Mouse (Mus musculus) small intestine, adult 2 months (tissue): Measurements from ENCODE around the gene Nrros. TPM values are rescaled to one million over a fixed set of nuclear protein-coding genes. Genes with fewer than 3 reads are reported as not detected.
A peak's percentile ranks its signal among the peaks of the same experiment; 100 is the strongest.

Experiments
- H3K27ac ChIP-seq: fragments of 200-500 bp; 2 replicates; pipeline ENCODE4 v1.5.1; 2012; ENCODE audit warnings: low read depth, low read length, control low read depth, inconsistent platforms; ENCODE audit not compliant: insufficient read depth
- H3K27me3 ChIP-seq: fragments of 200-500 bp; 2 replicates; pipeline ENCODE4 v1.6.1; 2012; ENCODE audit warnings: mild to moderate bottlenecking, moderate library complexity, low read length, inconsistent platforms; ENCODE audit not compliant: control insufficient read depth, insufficient read depth
- H3K36me3 ChIP-seq: fragments of 200-500 bp; 2 replicates; pipeline ENCODE4 v1.6.1; 2012; ENCODE audit warnings: mild to moderate bottlenecking, low read length, control low read depth, inconsistent platforms; ENCODE audit not compliant: control insufficient read depth, insufficient read depth
- H3K4me1 ChIP-seq: fragments of 200-500 bp; 2 replicates; pipeline ENCODE4 v1.6.1; 2012; ENCODE audit warnings: low read length, inconsistent platforms, mixed read lengths; ENCODE audit not compliant: control insufficient read depth, insufficient read depth, insufficient read length
- H3K4me3 ChIP-seq: fragments of 200-500 bp; 2 replicates; pipeline ENCODE4 v1.5.1; 2012; ENCODE audit warnings: low read depth, mild to moderate bottlenecking, control low read depth, inconsistent platforms, low read length, moderate library complexity
- CTCF ChIP-seq: fragments of 200-500 bp; IDR thresholded peaks from 2 replicates; pipeline ENCODE4 v1.5.1; 2012; ENCODE audit warnings: low read depth, mild to moderate bottlenecking, control low read depth, inconsistent platforms, low read length, moderate library complexity, mixed read lengths; ENCODE audit not compliant: insufficient replicate concordance, insufficient read length; ENCODE audit errors: extremely low read depth
- POLR2A ChIP-seq: fragments of 200-500 bp; IDR thresholded peaks from 2 replicates; pipeline ENCODE4 v1.6.1; 2012; ENCODE audit warnings: low read depth, mild to moderate bottlenecking, control low read depth, inconsistent platforms, low read length, moderate library complexity
- WGBS: fragments of 180-500 bp; shearing (Covaris S2); methylation state at CpG from one replicate; pipeline ENCODE4 v1.1.7; 2018; 5-methylcytosine and 5-hydroxymethylcytosine counted together
- polyA plus RNA-seq: library from polyadenylated mRNA; depleted of rRNA; stranded (reverse); fragments of >200 nt; gene quantifications from 2 replicates; pipeline ENCODE4 v1.2.3, GENCODE M21; 2012; rRNA removed

The Nrros gene
- 5.3 and 6.7 TPM in 2 replicates for polyA plus RNA-seq

GRCm38 (mm10) chr16:32165281-32165821 is at the start of gene Nrros:
Gene Nrros, minus strand, starts transcription at chr16:32165594.
- 5% methylated on average over 25 of the region's 25 CpGs for WGBS
- H3K27ac ChIP-seq, result peak within 1 kb of the TSS; percentile 78
- no peak for TF ChIP-seq CTCF
- peak; percentile 39; the same call in 1 of the 2 replicates for TF ChIP-seq POLR2A

GRCm38 (mm10) chr16:32214804-32215576 is 49.6 kb upstream of the Nrros start:
- H3K4me3 ChIP-seq, result peak overlapping the region; percentile 22; the same call in 1 of the 2 replicates
- no peaks in the 10 kb centered on the region for H3K4me1 ChIP-seq
- TF ChIP-seq CTCF (no peak), POLR2A (no peak)
- H3K27ac ChIP-seq, result no peak overlapping the region
- H3K36me3 ChIP-seq, result no peaks in the 10 kb centered on the region
- WGBS, result 66% methylated on average over 17 of the region's 17 CpGs
- no peaks in the 10 kb centered on the region for H3K27me3 ChIP-seq

More at GRCm38 (mm10) chr16:32165281-32165821, at the start of gene Nrros:
- Histone ChIP-seq H3K4me3 (peak within 1 kb of the TSS; percentile 72), H3K27me3 (no peaks in the 10 kb centered on the region), H3K4me1 (peaks cover 6% of the 10 kb centered on the region; the same call in 1 of the 2 replicates), H3K36me3 (no peaks in the 10 kb centered on the region)

- TF ChIP-seq POLR2A, result no peak
- no peak for TF ChIP-seq CTCF
- Histone ChIP-seq H3K4me3 (no peak overlapping the region), H3K36me3 (no peaks in the 10 kb centered on the region), H3K4me1 (no peaks in the 10 kb centered on the region), H3K27me3 (no peaks in the 10 kb centered on the region), H3K27ac (no peak overlapping the region)
These were observed 48.8 kb upstream of the Nrros start for GRCm38 (mm10) chr16:32214156-32214555.

GRCm38 (mm10) chr16:32204902-32205301 is 39.5 kb upstream of the Nrros start:
- Histone ChIP-seq H3K36me3 (no peaks in the 10 kb centered on the region), H3K27me3 (no peaks in the 10 kb centered on the region), H3K27ac (no peak overlapping the region), H3K4me1 (no peaks in the 10 kb centered on the region), H3K4me3 (no peak overlapping the region)
- 48% methylated on average over 3 of the region's 3 CpGs for WGBS
- TF ChIP-seq CTCF (no peak), POLR2A (no peak)

GRCm38 (mm10) chr16:32202681-32203080 is 37.3 kb upstream of the Nrros start:
- Histone ChIP-seq H3K4me1 (no peaks in the 10 kb centered on the region), H3K27ac (no peak overlapping the region), H3K36me3 (no peaks in the 10 kb centered on the region), H3K4me3 (no peak overlapping the region), H3K27me3 (no peaks in the 10 kb centered on the region)
- no peak for TF ChIP-seq POLR2A
- TF ChIP-seq CTCF, result peak; percentile 63; the same call in 1 of the 2 replicates
- WGBS, result 69% methylated on average over 6 of the region's 6 CpGs

GRCm38 (mm10) chr16:32201004-32201325 is 35.6 kb upstream of the Nrros start:
- H3K36me3 ChIP-seq, result no peaks in the 10 kb centered on the region
- H3K4me1 ChIP-seq, result no peaks in the 10 kb centered on the region
- H3K27ac ChIP-seq, result peak overlapping the region; percentile 87; the same call in 1 of the 2 replicates
- H3K4me3 ChIP-seq, result peak overlapping the region; percentile 61
- TF ChIP-seq CTCF, result no peak
- no peak for TF ChIP-seq POLR2A
- WGBS, result 62% methylated on average over 9 of the region's 9 CpGs
- H3K27me3 ChIP-seq, result no peaks in the 10 kb centered on the region

GRCm38 (mm10) chr16:32200256-32201003 is 35.0 kb upstream of the Nrros start:
- H3K4me3 ChIP-seq, result peak overlapping the region; percentile 61
- TF ChIP-seq POLR2A (no peak), CTCF (no peak)
- H3K27me3 ChIP-seq, result no peaks in the 10 kb centered on the region
- no peaks in the 10 kb centered on the region for H3K36me3 ChIP-seq
- no peaks in the 10 kb centered on the region for H3K4me1 ChIP-seq
- peak overlapping the region; percentile 87 for H3K27ac ChIP-seq
- WGBS, result 70% methylated on average over 21 of the region's 21 CpGs
